Mouse (Mus musculus): ENCODE measurements around the gene Arhgap6. TPM values are rescaled to one million over a fixed set of nuclear protein-coding genes. Genes with fewer than 3 reads are reported as not detected.

The Arhgap6 gene
- 1.2 TPM in 2 replicates for polyA plus RNA-seq (2012; rRNA removed)

GRCm38 (mm10) chrX:168794974-168795858, at the start of gene Arhgap6:
TSS of gene Arhgap6 (plus strand) at chrX:168795099.

GRCm38 (mm10) chrX:169187100-169187499, 392.2 kb downstream of the Arhgap6 start, which contains the start of gene Amelx:
TSS of gene Amelx (minus strand) at chrX:169187200.

GRCm38 (mm10) chrX:169319945-169320667, 525.2 kb downstream of the Arhgap6 start, which contains the start of gene Hccs:
TSS of gene Hccs (minus strand) at chrX:169320372.

Other genes starting within 250 kb of the Arhgap6 start
- gene Frmpd4, start 217.9 kb upstream of the Arhgap6 start, polyA plus RNA-seq (2012; rRNA removed), result not detected in 2 replicates
- gene Msl3, start 121.2 kb upstream of the Arhgap6 start, polyA plus RNA-seq (2012; rRNA removed), result 14.9 and 15.2 TPM in 2 replicates